Mouse (Mus musculus): ENCODE data around the gene Thsd7b. TPM values are rescaled to one million over a fixed set of nuclear protein-coding genes. Genes with fewer than 3 reads are reported as not detected.
"Not testable (repeated sequence)": the region's sequence is repeated elsewhere in the genome, so short reads cannot be mapped to it uniquely, and the experiment has no call there.

Gene Thsd7b
- polyA plus RNA-seq, 1 experiment from 2014 or later: 1.1 TPM

DNA sequence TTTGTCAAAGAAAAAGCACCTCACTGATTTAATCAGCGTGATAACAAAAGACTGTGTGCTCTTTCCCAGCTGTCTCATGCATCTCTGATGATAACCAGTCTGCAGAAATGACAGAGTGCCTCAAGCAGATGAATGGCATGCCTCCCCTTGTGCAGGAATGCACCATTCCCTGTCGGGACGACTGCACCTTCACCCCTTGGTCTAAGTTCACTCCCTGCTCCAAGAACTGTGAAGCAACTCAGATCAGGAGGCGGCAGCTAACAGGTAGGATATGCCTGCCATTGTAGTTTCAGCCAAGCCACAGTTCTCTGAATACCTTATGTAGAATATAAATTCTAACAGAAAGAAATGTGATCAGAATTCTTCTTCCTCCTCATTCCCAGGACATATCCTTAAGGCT lies 642.4 kb downstream of the Thsd7b start:
- H3K4me1 ChIP-seq: no peaks in the 10 kb centered on the region
- H3K27me3 ChIP-seq: no peaks in the 10 kb centered on the region
- ATAC-seq (ENCODE audit: borderline replicate concordance, extremely low read depth, low FRiP score, low TSS enrichment): no peak
- no peak overlapping the region for H3K9ac ChIP-seq
- 31% methylated on average over 4 of the region's 4 CpGs for WGBS
- no peaks in the 10 kb centered on the region for H3K9me3 ChIP-seq
- H3K4me2 ChIP-seq: no peak overlapping the region
- H3K36me3 ChIP-seq: no peaks in the 10 kb centered on the region
- no peak overlapping the region for H3K4me3 ChIP-seq
- no peak overlapping the region for H3K27ac ChIP-seq

DNA sequence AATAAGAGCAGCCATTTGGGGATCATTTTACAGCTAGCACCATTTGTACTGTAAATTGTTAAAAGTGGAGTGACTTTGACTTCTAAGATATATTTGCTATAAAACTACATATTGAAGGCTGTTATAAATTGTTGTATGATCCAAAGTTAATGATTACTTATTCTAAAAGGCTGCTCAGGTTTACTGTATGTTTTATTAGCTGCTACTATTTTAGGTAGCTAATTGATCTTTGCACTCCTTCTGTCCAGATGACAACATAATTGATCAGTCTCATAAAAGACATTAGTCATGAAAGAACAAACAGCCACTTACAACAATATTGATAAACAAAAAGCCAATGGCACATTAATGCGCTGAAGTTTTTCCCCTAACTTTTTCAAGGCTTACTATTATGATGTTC lies 644.5 kb downstream of the Thsd7b start:
- no peaks in the 10 kb centered on the region for H3K9me3 ChIP-seq
- no peaks in the 10 kb centered on the region for H3K4me1 ChIP-seq
- no peak for ATAC-seq (ENCODE audit: borderline replicate concordance, extremely low read depth, low FRiP score, low TSS enrichment)
- 95% methylated on average over 1 of the region's 1 CpGs for WGBS
- no peak overlapping the region for H3K27ac ChIP-seq
- H3K36me3 ChIP-seq: no peaks in the 10 kb centered on the region
- H3K27me3 ChIP-seq: no peaks in the 10 kb centered on the region
- H3K4me2 ChIP-seq: no peak overlapping the region
- H3K9ac ChIP-seq: no peak overlapping the region
- no peak overlapping the region for H3K4me3 ChIP-seq

DNA sequence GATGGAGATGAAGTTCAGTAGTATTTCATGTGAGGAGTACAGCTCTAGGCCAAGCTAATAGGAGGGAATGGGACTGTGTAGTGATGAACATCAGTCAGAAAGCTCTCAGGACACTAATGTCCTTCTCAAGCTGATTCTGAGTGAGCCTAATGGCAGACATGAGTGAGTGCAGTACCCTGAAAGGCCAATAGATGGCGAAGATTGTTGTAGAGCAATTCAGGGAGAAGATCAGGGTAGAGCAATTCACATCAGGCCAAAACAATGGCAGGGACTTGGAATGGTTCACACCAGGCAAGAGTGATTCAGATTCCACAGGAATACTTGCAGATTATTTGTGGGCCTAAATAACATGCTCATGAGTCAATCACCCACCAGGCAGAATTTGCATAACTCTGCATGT lies 646.3 kb downstream of the Thsd7b start:
- Histone ChIP-seq H3K4me3 (no peak overlapping the region), H3K27ac (no peak overlapping the region), H3K27me3 (no peaks in the 10 kb centered on the region), H3K9me3 (no peaks in the 10 kb centered on the region), H3K36me3 (no peaks in the 10 kb centered on the region), H3K4me2 (no peak overlapping the region), H3K9ac (no peak overlapping the region), H3K4me1 (no peaks in the 10 kb centered on the region)
- 65% methylated on average over 1 of the region's 1 CpGs for WGBS
- ATAC-seq (ENCODE audit: borderline replicate concordance, extremely low read depth, low FRiP score, low TSS enrichment): no peak

DNA sequence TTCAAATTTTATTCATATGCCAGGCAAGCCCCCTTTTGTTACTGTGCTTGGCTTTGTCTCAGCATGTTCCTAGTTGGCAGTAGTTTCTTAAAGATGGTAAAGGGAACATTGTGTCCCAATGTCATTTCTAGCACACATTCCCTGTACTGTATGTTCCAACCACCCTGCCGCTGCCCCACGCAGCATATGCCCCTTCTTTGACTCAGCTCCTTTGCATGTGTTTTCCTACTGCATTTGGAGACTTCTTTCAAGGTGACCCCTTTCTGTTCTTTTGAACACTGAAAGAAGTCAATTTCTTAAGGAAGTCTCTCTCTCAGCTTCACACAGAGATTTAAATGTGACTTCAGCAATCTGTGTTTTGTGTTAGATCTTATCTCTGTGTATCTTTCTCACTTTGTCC lies 657.9 kb downstream of the Thsd7b start:
- no peak for ATAC-seq (ENCODE audit: borderline replicate concordance, extremely low read depth, low FRiP score, low TSS enrichment)
- Histone ChIP-seq H3K27me3 (no peaks in the 10 kb centered on the region), H3K9ac (no peak overlapping the region), H3K36me3 (no peaks in the 10 kb centered on the region), H3K4me3 (no peak overlapping the region), H3K9me3 (no peaks in the 10 kb centered on the region), H3K4me2 (no peak overlapping the region), H3K4me1 (no peaks in the 10 kb centered on the region), H3K27ac (no peak overlapping the region)
- WGBS: 88% methylated on average over 2 of the region's 2 CpGs

DNA sequence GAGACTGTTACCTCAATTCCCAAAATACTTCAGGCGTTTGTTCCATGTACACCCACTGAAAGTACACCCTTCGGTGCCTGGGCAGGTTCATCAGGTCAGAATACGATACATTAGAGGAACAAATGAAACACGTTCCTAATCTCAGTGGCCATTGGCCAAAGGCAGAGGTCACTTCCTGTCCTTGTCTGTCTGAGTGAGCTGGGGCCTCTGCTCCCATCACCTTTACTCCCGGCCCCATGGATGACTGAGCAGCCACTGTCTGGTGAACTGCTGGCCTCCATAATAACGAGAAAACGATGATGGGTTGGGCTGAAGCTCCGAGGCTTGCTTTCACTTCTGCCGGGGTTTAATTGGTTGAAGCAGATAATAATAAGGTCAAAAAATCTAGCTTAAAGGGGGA lies 670.0 kb downstream of the Thsd7b start:
- no peak for ATAC-seq (ENCODE audit: borderline replicate concordance, extremely low read depth, low FRiP score, low TSS enrichment)
- no peaks in the 10 kb centered on the region for H3K36me3 ChIP-seq
- no peak overlapping the region for H3K4me2 ChIP-seq
- H3K4me1 ChIP-seq: no peaks in the 10 kb centered on the region
- 51% methylated on average over 9 of the region's 9 CpGs for WGBS
- no peaks in the 10 kb centered on the region for H3K27me3 ChIP-seq
- H3K9ac ChIP-seq: no peak overlapping the region
- H3K4me3 ChIP-seq: no peak overlapping the region
- no peaks in the 10 kb centered on the region for H3K9me3 ChIP-seq
- H3K27ac ChIP-seq: no peak overlapping the region

DNA sequence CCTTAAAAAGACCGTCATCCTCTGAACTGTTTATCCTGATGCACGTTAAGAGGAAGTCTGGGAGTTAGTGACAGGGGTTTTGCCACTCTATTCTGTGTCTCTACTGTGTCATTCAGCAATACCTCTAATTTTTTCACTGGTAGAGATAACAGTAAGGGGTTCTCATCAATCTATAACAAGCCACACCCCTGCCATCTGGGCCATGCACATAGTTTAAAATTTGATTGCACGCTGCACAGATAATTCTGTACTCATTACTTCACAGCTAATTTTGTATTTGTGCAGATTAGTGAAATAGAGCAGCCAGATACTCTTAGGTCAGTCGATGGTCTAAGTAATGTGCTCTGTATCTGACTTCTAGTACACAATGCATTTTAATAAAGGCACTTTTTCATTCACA lies 673.9 kb downstream of the Thsd7b start:
- H3K9ac ChIP-seq: no peak overlapping the region
- no peaks in the 10 kb centered on the region for H3K36me3 ChIP-seq
- 32% methylated on average over 4 of the region's 4 CpGs for WGBS
- H3K4me1 ChIP-seq: no peaks in the 10 kb centered on the region
- no peak for ATAC-seq (ENCODE audit: borderline replicate concordance, extremely low read depth, low FRiP score, low TSS enrichment)
- H3K4me3 ChIP-seq: no peak overlapping the region
- no peaks in the 10 kb centered on the region for H3K9me3 ChIP-seq
- H3K27ac ChIP-seq: no peak overlapping the region
- no peak overlapping the region for H3K4me2 ChIP-seq
- H3K27me3 ChIP-seq: no peaks in the 10 kb centered on the region

DNA sequence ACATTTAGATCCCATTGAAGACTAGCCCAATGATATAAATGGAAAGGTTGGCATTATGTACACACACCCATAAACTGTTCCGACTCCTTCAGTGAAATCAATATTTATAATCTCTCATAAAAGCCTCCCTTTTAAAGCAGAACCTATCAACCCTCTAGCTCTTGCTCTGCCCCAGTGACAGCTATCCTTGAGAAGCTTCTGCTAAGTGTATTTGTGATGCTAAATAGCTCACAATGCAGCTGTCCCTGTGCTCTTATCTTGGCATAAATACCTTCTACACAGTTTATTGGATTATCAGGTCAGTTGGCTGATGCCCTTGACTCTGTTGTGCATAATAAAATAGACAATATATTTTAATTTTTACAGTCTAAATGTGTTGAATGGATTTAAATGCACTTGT lies 682.4 kb downstream of the Thsd7b start:
- Histone ChIP-seq H3K4me3 (no peak overlapping the region), H3K36me3 (no peaks in the 10 kb centered on the region), H3K27ac (no peak overlapping the region), H3K9ac (no peak overlapping the region), H3K4me2 (no peak overlapping the region), H3K4me1 (no peaks in the 10 kb centered on the region), H3K27me3 (no peaks in the 10 kb centered on the region), H3K9me3 (no peaks in the 10 kb centered on the region)
- WGBS: 65% methylated on average over 1 of the region's 1 CpGs
- ATAC-seq (ENCODE audit: borderline replicate concordance, extremely low read depth, low FRiP score, low TSS enrichment): no peak

DNA sequence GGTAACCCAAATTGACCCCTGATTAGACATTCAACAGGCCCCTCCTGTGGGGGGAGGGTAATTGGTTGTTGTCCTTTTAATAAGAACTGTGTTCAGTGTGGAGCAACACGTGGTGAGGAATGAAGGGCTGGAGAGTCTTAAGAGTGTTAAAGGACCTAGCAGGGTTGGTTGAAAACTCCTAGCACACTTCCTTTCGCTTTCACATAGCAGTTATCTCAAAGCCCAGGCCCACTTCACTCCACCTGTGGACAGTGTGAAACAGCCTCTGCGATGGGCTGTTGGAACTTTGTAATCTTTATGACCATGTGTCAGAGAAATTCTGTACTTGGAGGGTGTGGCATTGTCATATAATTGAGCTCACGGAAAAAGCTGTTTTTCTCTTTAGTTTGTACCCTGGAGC lies 683.5 kb downstream of the Thsd7b start:
- WGBS: 54% methylated on average over 4 of the region's 4 CpGs
- no peak overlapping the region for H3K4me3 ChIP-seq

DNA sequence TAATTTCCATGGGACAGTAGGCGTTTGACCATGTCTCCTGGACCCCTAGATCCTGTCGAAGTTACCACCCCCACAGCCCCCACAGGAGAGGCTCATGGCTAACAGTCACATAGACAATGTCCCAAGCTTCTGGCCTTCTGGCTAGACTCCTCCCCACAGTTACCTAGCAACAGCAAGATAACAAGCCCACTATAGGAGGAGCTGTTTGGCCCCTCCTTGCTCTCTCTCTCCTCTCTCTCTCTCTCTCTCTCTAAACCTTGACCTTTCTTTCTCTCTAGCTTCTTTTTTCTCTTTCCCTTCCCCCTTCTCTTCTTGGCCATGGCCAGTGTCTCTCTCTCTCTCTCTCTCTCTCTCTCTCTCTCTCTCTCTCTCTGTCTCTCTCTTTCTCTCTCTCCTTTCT lies 686.2 kb downstream of the Thsd7b start:
- 47% methylated on average over 2 of the region's 2 CpGs for WGBS
- not testable (repeated sequence) for H3K36me3 ChIP-seq; H3K27me3 ChIP-seq; ATAC-seq (ENCODE audit: borderline replicate concordance, extremely low read depth, low FRiP score, low TSS enrichment); H3K9me3 ChIP-seq; H3K27ac ChIP-seq; H3K9ac ChIP-seq; H3K4me1 ChIP-seq; H3K4me2 ChIP-seq; H3K4me3 ChIP-seq

More for the DNA sequence above, 683.5 kb downstream of the Thsd7b start:
- H3K4me1 ChIP-seq: no peaks in the 10 kb centered on the region
- no peak for ATAC-seq (ENCODE audit: borderline replicate concordance, extremely low read depth, low FRiP score, low TSS enrichment)
- H3K4me2 ChIP-seq: no peak overlapping the region
- H3K27ac ChIP-seq: no peak overlapping the region
- H3K9me3 ChIP-seq: no peaks in the 10 kb centered on the region
- no peak overlapping the region for H3K9ac ChIP-seq
- H3K36me3 ChIP-seq: no peaks in the 10 kb centered on the region
- no peaks in the 10 kb centered on the region for H3K27me3 ChIP-seq

DNA sequence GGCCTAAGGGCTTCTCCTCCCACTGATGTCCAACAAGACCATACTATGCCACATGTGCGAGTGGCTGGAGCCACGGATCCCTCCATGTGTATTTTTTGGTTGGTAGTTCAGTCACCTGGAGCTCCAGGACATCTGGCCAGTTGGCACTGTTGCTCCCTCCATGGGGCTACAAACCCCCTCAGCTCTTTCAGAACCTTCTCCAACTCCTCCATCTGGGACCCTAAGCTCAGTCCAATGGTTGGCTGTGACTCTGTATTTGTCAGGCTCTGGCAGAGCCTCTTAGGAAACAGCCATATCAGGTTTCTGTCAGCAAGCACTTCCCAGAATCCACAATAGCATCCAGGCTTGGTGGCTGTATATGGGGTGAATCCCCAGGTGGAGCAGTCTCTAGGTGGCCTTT lies 690.1 kb downstream of the Thsd7b start:
- Histone ChIP-seq H3K36me3 (no peaks in the 10 kb centered on the region), H3K4me1 (no peaks in the 10 kb centered on the region), H3K27me3 (no peaks in the 10 kb centered on the region), H3K27ac (no peak overlapping the region), H3K9ac (no peak overlapping the region), H3K9me3 (no peaks in the 10 kb centered on the region), H3K4me3 (no peak overlapping the region), H3K4me2 (no peak overlapping the region)
- ATAC-seq (ENCODE audit: borderline replicate concordance, extremely low read depth, low FRiP score, low TSS enrichment): no peak
- WGBS: 88% methylated on average over 2 of the region's 2 CpGs

DNA sequence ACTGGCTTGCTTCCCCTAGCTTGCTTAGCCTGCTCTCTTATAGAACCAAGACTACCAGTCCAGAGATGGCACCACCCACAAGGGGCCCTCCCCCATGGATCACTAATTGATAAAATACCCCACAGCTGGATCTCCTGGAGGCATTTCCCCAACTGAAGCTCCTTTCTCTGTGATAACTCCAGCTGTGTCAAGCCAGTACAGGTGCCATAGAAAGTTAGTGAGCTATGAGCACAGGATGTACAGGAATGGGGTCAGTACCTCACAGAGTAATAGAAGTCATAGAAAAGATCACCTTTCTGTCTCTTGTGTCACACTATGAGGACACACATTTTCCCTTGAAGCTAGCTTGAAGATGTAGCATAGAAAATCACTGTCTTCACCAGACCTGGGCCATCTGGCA lies 716.1 kb downstream of the Thsd7b start:
- not testable (repeated sequence) for H3K9me3 ChIP-seq; H3K27ac ChIP-seq; H3K4me2 ChIP-seq; H3K9ac ChIP-seq; ATAC-seq (ENCODE audit: borderline replicate concordance, extremely low read depth, low FRiP score, low TSS enrichment); H3K4me3 ChIP-seq; H3K27me3 ChIP-seq; H3K4me1 ChIP-seq; H3K36me3 ChIP-seq

DNA sequence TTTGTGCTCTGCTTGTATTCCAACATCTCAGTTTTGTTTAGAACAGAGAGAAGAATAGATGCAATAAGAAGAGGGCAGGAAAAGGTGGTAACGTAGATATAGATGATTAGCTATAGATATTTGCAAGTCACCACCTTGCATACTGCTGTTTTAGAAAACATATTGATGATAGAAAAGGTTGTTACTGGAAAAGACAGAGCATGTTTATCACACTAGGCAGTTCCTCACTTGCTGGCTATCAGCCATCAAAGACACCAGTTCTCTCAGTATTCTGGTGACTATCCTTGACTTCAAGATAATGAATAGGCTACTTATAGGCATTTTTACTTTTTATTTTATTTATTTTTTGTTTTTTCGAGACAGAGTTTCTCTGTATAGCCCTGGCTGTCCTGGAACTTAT lies 717.7 kb downstream of the Thsd7b start:
- 59% methylated on average over 2 of the region's 2 CpGs for WGBS
- H3K27me3 ChIP-seq: no peaks in the 10 kb centered on the region

DNA sequence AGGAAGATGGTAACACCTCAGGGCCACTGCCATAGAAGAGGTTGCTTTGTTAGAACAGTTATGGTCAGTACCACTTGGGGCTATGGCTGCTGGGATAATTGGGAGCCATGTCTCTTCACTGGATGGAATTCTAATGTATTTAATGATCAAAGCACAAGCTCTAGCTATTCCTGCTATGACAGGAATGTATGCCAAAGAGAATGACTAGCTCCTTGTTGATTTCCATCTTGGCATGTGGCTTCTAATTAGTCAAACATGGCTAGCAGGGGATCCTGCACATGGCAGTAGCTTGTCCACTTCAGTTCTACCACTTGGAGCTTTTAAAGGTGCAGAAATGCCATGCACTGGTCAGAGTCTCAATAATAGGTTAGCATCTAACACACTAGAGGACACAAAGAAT lies 781.9 kb downstream of the Thsd7b start:
- ATAC-seq (ENCODE audit: borderline replicate concordance, extremely low read depth, low FRiP score, low TSS enrichment): no peak

More for the DNA sequence above, 717.7 kb downstream of the Thsd7b start:
- no peak overlapping the region for H3K9ac ChIP-seq
- H3K4me1 ChIP-seq: no peaks in the 10 kb centered on the region
- no peaks in the 10 kb centered on the region for H3K9me3 ChIP-seq
- H3K4me3 ChIP-seq: no peak overlapping the region
- no peak overlapping the region for H3K27ac ChIP-seq
- ATAC-seq (ENCODE audit: borderline replicate concordance, extremely low read depth, low FRiP score, low TSS enrichment): no peak
- no peak overlapping the region for H3K4me2 ChIP-seq
- H3K36me3 ChIP-seq: no peaks in the 10 kb centered on the region

More for the DNA sequence above, 781.9 kb downstream of the Thsd7b start:
- Histone ChIP-seq H3K9me3 (no peaks in the 10 kb centered on the region), H3K4me3 (no peak overlapping the region), H3K27ac (no peak overlapping the region), H3K4me2 (no peak overlapping the region), H3K4me1 (no peaks in the 10 kb centered on the region), H3K36me3 (no peaks in the 10 kb centered on the region), H3K9ac (no peak overlapping the region), H3K27me3 (no peaks in the 10 kb centered on the region)
